Mouse (Mus musculus) heart, postnatal 14 days (tissue): ENCODE measurements around the gene Notch1. TPM values are rescaled to one million over a fixed set of nuclear protein-coding genes. Genes with fewer than 3 reads are reported as not detected.

Experiments
- DNase-seq, 2 experiments: peaks; one replicate each; pipeline ENCODE4 v3.0.0; 2021 to 2022
- intact Hi-C: fragments of 180-260 bp; cut with DNase I; formaldehyde crosslinking; loops from one replicate; pipeline ENCODE4 v1.15.1; 2025
- total RNA-seq, 2 experiments: library from RNA; stranded (reverse); gene quantifications; 2 replicates each; pipeline ENCODE4 v1.2.3; 2021

Gene Notch1
- total RNA-seq, 2 experiments from 2014 or later: 43.8 to 49.4 TPM

DNA sequence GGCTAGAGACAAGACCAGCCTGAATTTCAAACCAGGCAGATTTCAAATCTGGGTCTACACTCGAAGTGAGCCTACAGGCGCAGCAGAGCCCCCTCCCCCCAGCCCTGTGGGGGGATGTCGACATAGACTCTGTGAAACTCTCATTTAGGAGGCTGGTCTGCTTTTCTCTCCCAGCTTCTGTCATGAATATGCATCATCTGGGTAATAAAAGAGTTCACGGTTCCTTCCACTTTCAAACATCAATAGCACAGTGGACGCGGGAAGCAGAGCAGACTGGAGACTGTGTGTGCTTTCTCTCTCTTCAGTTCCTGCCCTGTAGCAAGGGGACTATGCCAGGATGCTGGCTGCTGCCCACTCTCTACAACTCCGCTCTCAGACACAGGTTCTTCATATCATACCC, 30.8 kb downstream of the Notch1 start:
- DNase-seq: no peak
- intact Hi-C loops: no loop called here

GRCm38 (mm10) chr2:26485278-26485677, 31.2 kb downstream of the Notch1 start:
- no peak for DNase-seq
- intact Hi-C loops: no loop called here

DNA sequence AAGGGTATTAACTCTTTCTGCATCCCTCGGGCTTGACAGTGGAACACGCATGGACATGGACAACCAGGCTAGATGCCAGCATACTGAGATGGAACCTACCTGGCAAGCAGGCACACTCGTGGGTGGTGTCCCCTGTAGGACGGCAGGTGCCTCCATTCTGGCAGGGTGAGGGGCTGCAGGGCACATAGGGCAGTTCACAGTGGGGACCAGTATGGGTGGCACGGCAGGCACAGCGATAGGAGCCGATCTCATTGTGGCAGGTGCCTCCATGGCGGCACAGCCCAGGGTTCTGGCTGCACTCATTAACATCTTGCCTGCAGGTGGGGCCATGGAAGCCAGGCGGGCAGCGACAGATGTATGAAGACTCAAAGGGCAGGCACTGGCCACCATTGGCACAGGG, 32.3 kb downstream of the Notch1 start:
- DNase-seq: no peak

DNA sequence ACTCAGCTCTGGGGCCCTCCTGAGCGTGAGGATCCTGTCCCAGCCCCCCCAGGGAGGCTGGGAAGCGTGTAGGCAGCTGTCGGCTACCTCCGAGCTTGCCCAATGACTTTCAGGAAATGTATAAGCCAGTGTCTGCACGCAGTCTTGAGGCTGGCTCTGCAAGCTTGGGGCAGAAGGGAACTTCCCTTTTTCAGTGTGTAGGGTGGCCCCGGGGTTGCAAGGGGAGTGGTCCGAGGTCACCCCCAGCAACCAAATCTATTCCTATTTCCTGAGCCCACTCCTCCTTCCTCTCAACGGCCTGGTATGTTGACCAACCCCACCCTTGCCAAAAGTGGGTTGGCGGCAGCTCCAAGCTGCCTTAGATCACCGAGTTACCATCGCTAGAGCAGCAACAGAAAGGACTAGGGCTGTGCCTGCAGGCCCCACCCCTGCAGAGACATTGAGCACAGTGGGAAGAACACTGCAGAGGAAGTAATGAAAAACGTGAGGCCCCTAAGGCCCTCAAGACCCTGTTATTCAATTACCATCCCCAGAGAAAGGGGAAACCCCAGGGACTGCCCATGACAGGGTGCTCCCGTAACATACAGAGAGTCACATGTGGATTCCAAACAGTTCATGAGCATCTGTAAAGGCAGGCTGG, 33.1 kb downstream of the Notch1 start:
- no peak for DNase-seq
- intact Hi-C loops: no loop called here

More for the DNA sequence above, 32.3 kb downstream of the Notch1 start:
- intact Hi-C loops: no loop called here

DNA sequence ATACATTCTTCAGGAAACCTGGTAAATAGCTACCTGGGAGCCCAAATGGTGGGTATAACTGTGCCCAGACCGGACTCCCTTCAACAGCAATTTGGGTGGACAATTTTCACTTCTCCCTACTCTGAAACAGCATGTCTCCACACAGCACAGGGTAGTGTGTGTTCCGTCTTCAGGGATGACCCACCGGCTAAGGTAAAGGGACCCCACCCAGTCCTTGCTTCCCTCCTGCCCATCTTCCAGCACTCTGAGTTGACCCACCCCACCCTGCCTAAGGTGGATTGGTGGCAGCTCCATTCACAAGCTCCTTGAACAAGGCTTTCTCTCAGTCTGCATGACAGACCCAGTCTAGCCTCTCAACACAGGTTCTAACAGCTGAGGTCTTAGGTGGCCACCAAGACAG, 33.6 kb downstream of the Notch1 start:
- no peak for DNase-seq
- intact Hi-C loops: no loop called here

DNA sequence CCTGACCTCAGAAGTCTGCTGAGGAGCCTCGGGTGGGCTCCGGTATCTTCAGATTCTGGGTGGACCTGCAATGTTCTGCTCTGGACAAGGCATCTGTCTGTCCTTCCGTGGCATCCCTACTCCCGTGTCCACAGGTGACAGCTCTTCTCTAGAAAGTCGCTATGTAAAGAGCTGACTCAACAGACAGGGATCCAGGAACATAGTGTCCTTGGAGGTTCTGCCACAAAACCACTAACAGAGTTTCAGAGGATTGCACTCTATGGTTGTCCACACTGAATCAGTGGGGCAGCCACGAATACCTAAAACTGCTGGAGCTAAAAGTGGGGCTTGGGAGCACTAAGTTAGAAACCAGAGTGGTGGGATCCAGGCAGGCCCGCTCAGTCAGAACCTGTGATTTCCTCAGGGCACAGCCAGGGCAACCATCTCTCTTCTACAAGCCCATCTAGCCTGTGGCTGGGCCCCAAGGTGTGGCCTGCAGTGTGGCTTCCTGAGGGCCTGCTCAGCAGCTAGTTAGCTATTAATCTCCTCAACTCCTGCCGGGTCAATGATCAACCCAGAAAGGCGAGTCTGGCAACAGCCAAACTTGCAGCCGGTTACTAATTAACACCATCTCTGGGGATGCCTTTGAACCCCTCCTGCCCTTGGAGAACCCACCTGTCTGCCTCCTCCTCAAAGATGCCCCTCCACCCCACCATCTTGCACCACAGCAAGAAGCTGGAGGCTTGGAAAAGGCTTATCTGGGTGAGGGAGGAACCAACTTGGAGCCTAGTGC, 34.6 kb downstream of the Notch1 start:
- DNase-seq: no peak

DNA sequence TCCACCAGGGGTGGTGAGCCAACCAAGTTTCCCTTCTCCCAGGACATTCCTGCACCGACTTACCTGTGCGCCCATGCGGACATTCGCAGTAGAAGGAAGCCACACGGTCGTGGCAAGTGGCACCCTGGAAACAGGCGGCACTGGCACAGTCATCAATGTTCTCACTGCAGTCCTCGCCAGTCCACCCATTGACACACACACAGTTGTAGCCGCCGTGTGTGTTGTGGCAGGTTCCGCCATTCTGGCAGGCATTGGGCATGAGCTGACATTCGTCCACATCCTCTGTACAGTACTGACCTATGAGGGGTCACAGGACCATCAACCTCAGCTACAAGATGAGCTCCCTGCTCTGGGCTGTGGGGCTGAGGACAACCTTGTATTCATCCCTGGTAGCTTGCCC, 35.6 kb downstream of the Notch1 start:
- intact Hi-C loops: no loop called here
- no peak for DNase-seq

More for the DNA sequence above, 34.6 kb downstream of the Notch1 start:
- intact Hi-C loops: no loop called here

DNA sequence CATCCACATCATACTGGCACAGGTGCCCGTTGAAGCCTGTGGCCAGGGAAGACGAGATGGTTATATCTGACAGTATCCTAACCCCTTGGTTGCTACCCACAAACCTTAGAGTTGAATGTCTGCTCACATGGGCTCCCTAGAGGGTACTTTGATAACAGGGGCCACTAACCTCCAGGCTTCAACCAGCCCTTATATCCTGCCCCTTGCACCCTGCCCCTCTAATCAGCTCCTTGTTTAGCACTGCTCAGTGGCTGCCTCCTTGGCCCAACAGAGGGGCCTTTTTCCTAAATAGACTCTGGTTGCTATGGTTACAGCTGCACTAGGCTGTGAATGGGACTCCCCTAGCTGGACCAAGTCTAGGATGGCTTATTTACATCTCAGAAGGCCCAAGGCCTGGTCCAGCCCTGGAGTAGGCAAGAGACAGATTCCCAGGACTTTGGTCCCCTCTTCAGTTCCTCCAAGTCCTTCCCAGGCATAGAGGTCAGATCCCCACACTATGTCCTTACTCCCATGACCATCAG, 37.7 kb downstream of the Notch1 start:
- intact Hi-C loops: no loop called here
- DNase-seq: no peak

DNA sequence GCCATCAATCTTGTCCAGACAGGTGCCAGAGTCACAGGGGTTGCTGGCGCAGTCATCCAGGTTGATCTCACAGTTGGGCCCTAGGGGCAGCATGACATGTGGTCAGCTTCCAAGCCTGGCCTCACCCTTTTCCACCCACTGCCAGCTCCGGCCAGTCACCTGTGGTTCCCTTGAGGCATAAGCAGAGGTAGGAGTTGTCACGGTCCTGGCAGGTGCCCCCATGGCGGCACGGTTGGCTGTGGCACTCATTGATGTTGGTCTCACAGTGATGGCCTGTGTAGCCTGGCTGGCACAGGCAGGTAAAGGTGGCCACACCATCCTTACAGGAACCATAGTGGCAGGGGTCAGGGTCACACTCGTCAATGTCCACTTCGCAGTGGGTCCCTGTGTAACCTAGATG, 38.6 kb downstream of the Notch1 start:
- intact Hi-C loops: no loop called here
- DNase-seq: no peak

DNA sequence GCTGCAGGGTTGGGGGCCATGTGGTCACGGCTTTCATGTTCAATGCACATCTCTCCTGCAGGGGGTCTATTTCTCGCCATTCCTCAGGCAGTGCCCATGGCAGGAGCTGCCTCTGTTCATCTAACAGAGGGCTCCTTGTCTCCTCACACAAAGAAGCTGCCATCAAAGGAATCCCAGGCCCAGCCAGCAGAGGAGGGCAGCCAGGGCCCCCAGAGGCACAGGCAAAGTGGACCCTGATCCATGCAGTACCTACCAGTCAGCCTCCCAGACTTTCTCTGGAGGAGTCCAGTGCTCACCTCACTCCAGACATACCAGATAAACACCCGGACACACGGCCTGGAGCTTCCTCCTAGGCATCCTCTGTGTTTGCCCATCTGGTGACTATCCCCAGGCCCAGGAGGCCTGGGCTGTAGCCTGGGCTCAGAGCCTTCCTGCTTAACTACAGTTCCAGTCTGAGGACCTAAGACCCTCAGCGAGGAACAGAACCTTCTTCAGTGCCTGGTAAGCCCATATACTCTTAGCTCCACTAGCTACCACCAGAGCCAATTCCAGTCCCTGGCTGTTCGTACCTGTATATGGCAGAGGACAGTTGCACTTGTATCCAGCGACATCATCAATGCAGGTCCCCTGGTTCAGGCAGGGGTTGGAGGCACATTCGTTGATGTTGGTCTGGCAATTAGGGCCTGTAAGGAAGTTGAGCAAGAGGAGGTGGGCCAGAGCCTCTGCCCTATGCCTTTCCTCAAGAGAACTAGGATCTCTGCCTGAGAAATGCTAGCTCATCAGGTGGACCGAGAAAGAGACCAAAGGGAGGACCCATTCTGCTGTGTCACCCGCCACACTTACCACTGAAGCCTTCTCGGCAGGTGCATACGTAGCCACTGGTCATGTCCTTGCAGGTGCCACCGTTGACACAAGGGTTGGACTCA, 40.7 kb downstream of the Notch1 start:
- intact Hi-C loops: loop anchor here (2.0 kb wide), 3 partner anchors 13 to 71 kb away; no protein-coding TSS in a partner anchor
- no peak for DNase-seq

GRCm38 (mm10) chr2:26474789-26475504, 41.5 kb downstream of the Notch1 start:
- intact Hi-C loops: loop anchor here (2.0 kb wide), 3 partner anchors 14 to 72 kb away; no protein-coding TSS in a partner anchor
- DNase-seq: peak; percentile 69 to 73

- intact Hi-C loops: no loop called here
- DNase-seq: no peak
Measured at GRCm38 (mm10) chr2:26472312-26473090, 44.0 kb downstream of the Notch1 start.

DNA sequence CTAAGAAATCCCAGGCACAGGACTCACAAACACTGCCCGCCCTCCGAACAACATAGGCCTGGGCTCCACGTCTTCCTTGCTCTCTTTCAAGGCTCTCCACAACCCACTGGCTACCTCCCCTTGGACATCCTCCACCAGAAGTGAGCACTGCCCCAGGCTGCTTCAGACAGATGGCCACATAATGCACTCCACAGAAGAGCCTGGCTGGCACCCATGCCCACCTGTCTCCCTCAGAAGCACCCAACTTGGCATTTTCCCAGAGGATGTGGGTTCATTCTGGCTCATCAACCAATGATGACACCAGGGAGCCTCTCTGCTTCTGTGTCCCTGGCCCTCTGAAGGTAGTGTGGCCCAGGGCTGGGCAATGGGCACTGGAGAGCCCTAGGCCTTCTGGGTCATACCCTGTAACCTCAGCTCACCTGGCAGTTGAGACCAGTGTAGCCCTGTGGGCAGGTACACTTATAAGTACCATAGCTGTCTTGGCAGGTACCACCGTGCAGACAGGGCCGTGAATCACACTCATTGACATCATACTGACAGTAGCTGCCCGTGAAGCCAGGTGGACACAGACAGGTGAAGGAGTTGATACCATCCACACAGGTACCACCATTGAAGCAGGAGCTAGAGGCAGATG, 44.7 kb downstream of the Notch1 start:
- intact Hi-C loops: no loop called here
- DNase-seq: no peak

DNA sequence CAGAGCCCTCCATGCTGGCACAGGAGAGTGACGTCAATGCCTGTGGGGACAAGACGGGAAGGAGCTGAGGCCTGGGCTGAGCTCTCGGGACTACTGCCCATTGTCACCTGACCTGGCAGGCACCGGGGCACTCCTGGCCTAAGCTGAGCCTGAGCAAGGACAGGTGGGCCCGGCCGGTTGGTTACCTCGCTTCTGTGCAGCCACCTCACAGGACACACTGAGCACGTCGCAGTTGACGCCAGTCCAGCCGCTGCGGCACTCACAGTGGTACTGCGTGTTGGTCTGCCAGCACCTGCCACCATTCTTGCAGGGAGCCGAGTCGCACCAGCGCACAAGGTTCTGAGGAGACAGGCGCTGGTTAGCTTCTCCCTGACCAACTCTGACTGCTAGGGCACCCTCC, 45.5 kb downstream of the Notch1 start:
- intact Hi-C loops: no loop called here
- DNase-seq: no peak

DNA sequence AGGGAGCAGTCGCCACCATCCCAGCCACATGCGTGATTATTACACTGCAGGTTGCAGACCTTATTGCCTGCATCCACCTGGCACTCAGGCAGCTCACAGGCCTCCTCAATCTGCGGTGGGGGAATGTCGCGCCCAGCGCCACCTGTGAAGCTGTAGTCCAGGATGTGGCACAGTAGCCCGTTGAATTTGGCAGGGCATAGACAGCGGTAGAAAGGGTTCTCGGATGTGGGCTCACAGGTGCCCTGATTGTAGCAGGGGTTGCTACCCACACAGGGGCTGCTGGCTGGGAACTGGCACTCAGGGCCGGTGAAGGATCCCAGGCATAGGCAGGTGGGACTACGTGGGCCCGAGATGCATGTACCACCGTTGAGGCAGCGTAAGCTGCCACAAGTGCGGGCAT, 48.1 kb downstream of the Notch1 start:
- no peak for DNase-seq
- intact Hi-C loops: no loop called here

DNA sequence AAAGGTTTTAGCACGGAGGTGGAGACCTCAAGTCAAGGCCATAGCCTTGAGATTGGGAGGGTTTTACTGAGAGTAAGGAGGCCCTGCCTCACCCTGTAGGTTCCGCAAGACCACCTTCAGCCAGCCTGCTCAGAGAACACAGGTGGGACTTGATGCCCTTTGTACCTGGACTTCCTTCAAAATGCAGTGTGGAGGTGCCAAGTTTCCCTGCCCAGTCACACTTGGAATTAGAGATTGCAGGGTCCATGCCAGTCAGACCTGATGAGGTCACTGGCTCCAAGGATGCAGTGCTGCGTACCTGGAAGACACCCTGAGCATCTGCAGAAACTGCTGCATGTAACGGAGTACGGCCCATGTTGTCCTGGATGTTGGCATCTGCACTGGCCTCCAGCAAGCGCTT, 53.1 kb downstream of the Notch1 start:
- no peak for DNase-seq
- intact Hi-C loops: no loop called here

- no peak for DNase-seq
- intact Hi-C loops: no loop called here
Measured at GRCm38 (mm10) chr2:26462980-26463379, 53.5 kb downstream of the Notch1 start.

DNA sequence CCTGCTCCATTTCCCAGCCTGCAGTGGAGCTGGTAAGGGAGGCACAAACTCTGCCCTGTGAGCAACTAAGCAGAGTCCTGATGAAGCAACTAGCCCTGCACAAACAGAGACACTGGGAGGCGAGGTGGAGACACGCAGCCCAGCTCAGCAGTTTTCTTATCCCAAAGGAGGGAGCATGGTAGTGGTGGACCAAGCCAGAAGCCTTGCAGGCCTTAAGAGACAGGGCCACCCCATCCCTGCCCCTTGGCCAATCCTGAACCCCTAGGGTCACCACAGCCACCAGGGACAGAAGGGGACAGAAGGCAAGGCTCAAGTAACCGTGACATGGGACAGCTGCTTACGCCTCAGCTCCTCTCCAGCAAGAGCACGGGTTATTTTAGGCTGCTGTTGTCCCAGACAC, 54.8 kb downstream of the Notch1 start:
- intact Hi-C loops: no loop called here
- DNase-seq: no peak

DNA sequence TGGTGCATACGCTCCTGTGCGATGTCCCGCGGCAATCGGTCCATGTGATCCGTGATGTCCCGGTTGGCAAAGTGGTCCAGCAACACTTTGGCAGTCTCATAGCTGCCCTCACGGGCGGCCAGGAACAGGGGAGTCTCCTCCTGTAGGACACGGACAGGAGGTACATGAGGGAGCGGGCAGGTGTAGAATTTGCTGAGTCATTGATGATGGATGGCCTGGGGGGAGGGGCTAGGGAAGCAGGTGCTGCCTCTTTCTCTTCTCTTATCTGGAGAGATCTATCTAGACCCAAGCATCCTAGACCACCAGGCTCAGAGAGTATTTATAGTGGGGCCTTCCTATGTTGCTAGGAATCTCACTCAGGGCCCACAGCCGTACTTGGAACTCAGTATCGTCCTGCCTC, 55.6 kb downstream of the Notch1 start:
- DNase-seq: no peak
- intact Hi-C loops: no loop called here
